Mouse (Mus musculus) hindbrain, postnatal 0 days (tissue): ENCODE results near the gene Rpl29. TPM values are rescaled to one million over a fixed set of nuclear protein-coding genes. Genes with fewer than 3 reads are reported as not detected.

Experiments used
- ATAC-seq: fragments of 200-750 bp; cut with Nextera tagmentation; 2 replicates; pipeline ENCODE4 v1.8.0; 2017; ENCODE audit warnings: mild to moderate bottlenecking, moderate TSS enrichment, moderate library complexity
- DNase-seq: peaks from one replicate; pipeline ENCODE4 v3.0.0-alpha.2; 2015; ENCODE audit warnings: low spot score
- H3K27ac ChIP-seq: fragments of 300-500 bp; sonication (generic); 2 replicates; pipeline ENCODE4 v1.5.1; 2014; ENCODE audit warnings: mild to moderate bottlenecking
- H3K27me3 ChIP-seq: fragments of 300-500 bp; sonication (generic); 2 replicates; pipeline ENCODE4 v1.6.1; 2014; ENCODE audit warnings: low read length, mixed read lengths; ENCODE audit not compliant: insufficient read depth
- H3K36me3 ChIP-seq: fragments of 300-500 bp; sonication (generic); 2 replicates; pipeline ENCODE4 v1.6.1; 2014; ENCODE audit warnings: low read length, mixed read lengths; ENCODE audit not compliant: insufficient read depth
- H3K4me1 ChIP-seq: fragments of 300-500 bp; sonication (generic); 2 replicates; pipeline ENCODE4 v1.6.1; 2014; ENCODE audit warnings: antibody characterized with exemption, low read length, mixed read lengths; ENCODE audit not compliant: insufficient read depth
- H3K4me2 ChIP-seq: fragments of 300-500 bp; sonication (generic); 2 replicates; pipeline ENCODE4 v1.6.1; 2014; ENCODE audit warnings: low read depth, mild to moderate bottlenecking, low read length, moderate library complexity, mixed read lengths
- H3K4me3 ChIP-seq: fragments of 300-500 bp; sonication (generic); 2 replicates; pipeline ENCODE4 v1.5.1; 2014; ENCODE audit warnings: low read length
- H3K9ac ChIP-seq: fragments of 300-500 bp; sonication (generic); replicated peaks from 2 replicates; pipeline ENCODE4 v1.6.1; 2014; ENCODE audit warnings: mild to moderate bottlenecking, low read length, moderate library complexity, mixed read lengths
- H3K9me3 ChIP-seq: fragments of 300-500 bp; sonication (generic); 2 replicates; pipeline ENCODE4 v1.6.1; 2016; ENCODE audit warnings: low read length, mixed read lengths
- CTCF ChIP-seq: IDR thresholded peaks from 2 replicates; pipeline ENCODE4 v1.5.1; 2016; ENCODE audit warnings: antibody characterized with exemption, control low read depth, low read depth
- WGBS: fragments of 180-500 bp; shearing (Covaris S2); extraction: QIAGEN DNeasy Blood & Tissue Kit; methylation state at CpG from one replicate; pipeline ENCODE4 v1.1.7; 2014; 5-methylcytosine and 5-hydroxymethylcytosine counted together
- polyA plus RNA-seq: library from polyadenylated mRNA; unstranded; fragments of >200 nt; fragmentation: Nextera tagmentation; extraction: Ambion mirVana; gene quantifications from 2 replicates; pipeline ENCODE4 v1.2.1, GENCODE M21; 2015
- total RNA-seq: library from RNA; depleted of rRNA; stranded (reverse); fragments of >200 nt; gene quantifications from 2 replicates; pipeline ENCODE4 v1.2.3, GENCODE M21; 2014; rRNA removed

The Rpl29 gene
- total RNA-seq (691 and 792 TPM in 2 replicates), polyA plus RNA-seq (689 and 691 TPM in 2 replicates)

DNA sequence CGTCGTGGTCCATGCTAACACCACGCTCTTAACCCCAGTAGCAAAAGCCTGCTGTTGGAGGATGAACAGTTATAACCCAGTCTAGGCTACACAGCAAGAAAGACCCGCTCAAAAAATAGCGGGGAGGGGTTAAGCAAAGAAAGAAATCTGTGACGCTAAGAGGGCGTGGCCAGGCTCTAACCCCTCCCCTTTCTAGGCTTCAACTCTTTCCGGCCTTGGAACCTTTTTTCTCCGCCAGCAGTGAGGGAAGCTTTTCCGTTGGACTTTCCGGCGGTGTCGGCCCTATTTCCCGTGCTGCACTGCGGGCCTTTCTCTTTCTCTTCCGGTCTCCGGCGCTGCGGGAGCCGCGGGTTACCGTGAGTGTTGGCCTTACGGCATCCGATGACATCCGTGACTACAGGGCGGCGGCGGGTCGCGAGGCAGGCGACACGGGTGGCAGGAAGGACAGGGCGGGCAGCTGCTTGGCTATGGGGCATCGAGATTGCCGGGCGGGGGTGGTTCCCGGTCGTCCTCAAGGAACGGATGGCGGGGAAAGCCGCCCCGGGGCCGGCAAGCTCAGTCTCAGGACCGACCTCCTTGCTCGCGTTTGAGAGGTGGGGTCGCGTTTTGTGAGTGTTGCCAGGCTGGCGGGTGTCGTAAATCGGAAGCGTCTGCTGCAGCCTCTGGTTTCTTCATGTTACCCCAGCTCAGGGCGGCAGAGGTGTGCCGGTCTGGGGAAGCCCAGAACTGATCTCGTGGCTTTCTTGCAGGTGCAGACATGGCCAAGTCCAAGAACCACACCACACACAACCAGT, at the start of gene Rpl29:
TSS of gene Rpl29 (plus strand) at position 234 of the 794 bp plus-strand sequence.
- peak within 1 kb of the TSS; percentile 87 for H3K9ac ChIP-seq
- H3K27me3 ChIP-seq, result no peaks in the 10 kb centered on the region
- H3K4me1 ChIP-seq, result peaks cover 7% of the 10 kb centered on the region; the same call in 1 of the 2 replicates
- H3K36me3 ChIP-seq, result peaks cover 13% of the 10 kb centered on the region
- no peak for TF ChIP-seq CTCF
- DNase-seq, result peak; percentile 97
- peak within 1 kb of the TSS; percentile 92 for H3K4me2 ChIP-seq
- WGBS, result 1% methylated on average over 55 of the region's 55 CpGs
- no peaks in the 10 kb centered on the region for H3K9me3 ChIP-seq
- peak within 1 kb of the TSS; percentile 96 for H3K27ac ChIP-seq
- peak; percentile 92 for ATAC-seq
- H3K4me3 ChIP-seq, result peak within 1 kb of the TSS; percentile 78

DNA sequence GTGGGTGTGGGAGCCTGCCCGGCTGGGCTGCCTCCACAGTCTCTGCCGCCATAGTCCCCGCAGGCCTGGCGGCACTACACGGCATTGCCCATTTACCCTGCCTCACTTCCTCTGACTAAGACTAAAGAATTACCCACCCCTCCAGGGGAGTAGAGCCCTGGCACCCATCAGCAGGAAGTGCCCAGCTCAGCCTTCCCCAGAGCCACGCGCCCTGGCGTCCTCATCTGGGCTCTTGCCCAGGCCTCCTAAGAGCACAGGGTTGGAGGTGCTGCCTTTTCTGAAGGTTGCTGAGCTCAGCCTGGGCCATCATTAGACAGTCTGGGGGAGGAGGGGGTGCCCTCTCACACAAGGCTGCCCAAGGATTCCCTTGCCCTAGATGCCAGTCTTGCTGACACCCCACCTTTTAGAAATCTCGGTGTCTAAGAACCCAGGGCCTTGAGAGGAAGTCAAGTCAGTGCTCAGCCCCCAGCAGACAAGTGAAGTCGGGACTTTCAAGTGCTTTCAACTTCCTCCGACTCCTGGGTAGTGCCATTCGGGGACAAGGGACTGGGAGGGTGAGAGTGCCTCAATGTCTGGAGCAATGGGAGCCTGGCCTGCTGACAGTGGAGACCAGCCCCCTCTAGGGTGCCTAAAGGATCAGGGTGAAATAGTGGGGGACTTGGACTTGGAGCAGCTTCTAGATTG, 42.9 kb upstream of the Rpl29 start:
- ATAC-seq (peak; percentile 18; the same call in 1 of the 2 replicates), DNase-seq (peak; percentile 38)
- 54% methylated on average over 12 of the region's 12 CpGs for WGBS
- peaks cover 17% of the 10 kb centered on the region for H3K4me1 ChIP-seq
- no peaks in the 10 kb centered on the region for H3K27me3 ChIP-seq
- no peak overlapping the region for H3K4me3 ChIP-seq
- 0 out of 2 replicates have a peak, but pooled peaks cover 3% of the 10 kb centered on the region for H3K9me3 ChIP-seq
- no peak overlapping the region for H3K27ac ChIP-seq
- no peak overlapping the region for H3K9ac ChIP-seq
- no peak for TF ChIP-seq CTCF
- H3K36me3 ChIP-seq, result no peaks in the 10 kb centered on the region
- no peak overlapping the region for H3K4me2 ChIP-seq

- H3K4me2 ChIP-seq, result no peak overlapping the region
- H3K9ac ChIP-seq, result no peak overlapping the region
- 65% methylated on average over 11 of the region's 11 CpGs for WGBS
- no peak for DNase-seq
- no peaks in the 10 kb centered on the region for H3K36me3 ChIP-seq
- 0 out of 2 replicates have a peak, but pooled peaks cover 3% of the 10 kb centered on the region for H3K9me3 ChIP-seq
- TF ChIP-seq CTCF, result no peak
- H3K27ac ChIP-seq, result no peak overlapping the region
- peaks cover 14% of the 10 kb centered on the region for H3K4me1 ChIP-seq
- no peak overlapping the region for H3K4me3 ChIP-seq
- H3K27me3 ChIP-seq, result no peaks in the 10 kb centered on the region
- no peak for ATAC-seq
These were observed 36.3 kb upstream of the Rpl29 start for GRCm38 (mm10) chr9:106392828-106393527.

DNA sequence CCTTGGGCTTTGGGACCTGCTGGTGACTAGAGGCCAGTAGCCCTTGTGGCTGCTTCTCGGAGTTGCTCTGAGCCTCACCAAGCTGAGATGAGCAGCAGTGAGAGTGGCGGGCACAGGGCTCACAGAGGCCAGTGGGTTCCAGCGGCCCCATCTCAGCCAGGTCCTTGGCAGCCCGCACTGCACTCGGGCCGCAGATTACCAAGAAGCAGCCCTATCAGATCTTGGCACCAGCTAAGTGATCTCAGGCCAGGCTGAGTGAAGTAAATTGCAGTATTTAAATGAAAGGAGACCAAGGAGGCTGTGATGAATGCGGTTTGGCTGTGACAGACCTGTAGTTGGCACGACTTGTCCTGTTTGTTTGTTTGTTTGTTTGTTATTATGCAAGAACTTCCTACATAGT, 35.7 kb upstream of the Rpl29 start:
- peak; percentile 17; the same call in 1 of the 2 replicates for ATAC-seq
- no peak overlapping the region for H3K4me2 ChIP-seq
- DNase-seq, result no peak

DNA sequence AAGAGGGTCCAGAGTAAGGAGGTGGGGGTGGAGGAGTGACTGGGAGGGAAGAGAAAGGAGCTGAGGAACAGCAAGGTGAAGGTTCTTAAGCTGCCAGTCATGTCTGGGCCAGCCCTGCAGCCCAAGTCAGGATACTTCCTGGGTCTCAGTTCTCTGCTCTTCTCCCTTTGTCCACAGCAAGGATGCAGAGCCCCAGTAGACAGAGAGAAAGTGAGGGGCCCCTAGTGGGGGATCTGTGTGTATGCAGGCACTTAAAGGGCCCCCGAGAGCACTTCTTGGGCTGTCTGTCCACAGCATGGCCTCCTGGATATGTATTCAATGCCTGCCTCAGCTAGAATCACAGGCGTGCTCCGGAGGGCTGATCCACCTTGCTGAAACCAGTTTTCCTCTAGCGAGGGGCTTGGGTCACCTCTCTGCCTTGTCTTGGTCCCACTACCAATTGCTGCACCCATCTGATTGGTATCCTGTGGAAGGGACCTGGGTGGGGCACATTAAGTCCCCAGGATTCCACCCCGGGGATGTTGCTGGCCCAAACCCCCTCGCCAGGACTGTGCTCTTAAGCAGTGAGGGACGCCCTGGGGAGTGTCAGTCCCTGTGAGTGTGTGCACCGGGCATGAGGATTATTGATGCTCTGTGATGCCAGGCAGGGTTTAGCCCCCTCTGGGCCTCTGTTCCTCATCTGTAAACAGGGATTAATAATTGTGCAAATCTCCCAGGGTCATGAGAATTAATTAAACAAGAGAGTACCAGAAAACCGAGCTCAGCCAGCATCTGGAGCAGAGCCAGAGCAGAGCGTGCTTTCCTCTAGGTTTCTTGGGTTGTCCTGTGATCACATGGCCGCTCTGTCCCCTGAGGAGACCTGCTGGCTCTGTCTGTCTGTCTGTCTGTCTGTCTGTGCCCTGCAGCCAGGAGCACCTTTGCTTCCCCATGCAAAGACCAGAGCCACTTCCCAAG, 34.3 kb upstream of the Rpl29 start:
- Histone ChIP-seq H3K9ac (no peak overlapping the region), H3K4me2 (no peak overlapping the region), H3K4me3 (no peak overlapping the region), H3K9me3 (no peaks in the 10 kb centered on the region), H3K36me3 (no peaks in the 10 kb centered on the region), H3K27ac (no peak overlapping the region), H3K27me3 (no peaks in the 10 kb centered on the region), H3K4me1 (peaks cover 14% of the 10 kb centered on the region)
- ATAC-seq (peak; percentile 66; the same call in 1 of the 2 replicates), DNase-seq (peak; percentile 63)
- TF ChIP-seq CTCF, result peak; percentile 60
- 28% methylated on average over 11 of the region's 11 CpGs for WGBS

More for the DNA sequence above, 35.7 kb upstream of the Rpl29 start:
- no peak overlapping the region for H3K9ac ChIP-seq
- no peaks in the 10 kb centered on the region for H3K36me3 ChIP-seq
- 46% methylated on average over 8 of the region's 8 CpGs for WGBS
- no peak overlapping the region for H3K4me3 ChIP-seq
- TF ChIP-seq CTCF, result no peak
- 0 out of 2 replicates have a peak, but pooled peaks cover 3% of the 10 kb centered on the region for H3K9me3 ChIP-seq
- H3K27me3 ChIP-seq, result no peaks in the 10 kb centered on the region
- H3K4me1 ChIP-seq, result peaks cover 14% of the 10 kb centered on the region
- H3K27ac ChIP-seq, result no peak overlapping the region

DNA sequence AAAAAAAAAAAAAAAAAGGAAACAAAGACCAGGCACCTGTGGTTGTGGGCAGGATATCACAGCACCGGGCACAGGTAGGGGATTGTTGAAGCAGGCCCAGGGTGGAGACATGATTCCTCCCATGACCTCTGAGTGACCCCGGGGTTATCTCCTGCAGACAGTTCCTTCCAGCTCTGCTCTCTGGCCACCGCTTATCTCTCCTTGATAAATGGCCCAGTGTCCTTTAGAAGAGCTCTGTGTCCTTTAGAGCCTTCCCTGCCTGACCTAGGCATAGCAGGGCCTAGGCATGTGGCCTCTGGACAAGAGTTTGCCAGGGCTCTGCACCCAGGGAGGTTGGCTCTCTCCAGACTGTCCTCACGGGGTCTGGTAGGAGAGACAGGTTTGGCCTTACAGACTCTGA, 31.5 kb upstream of the Rpl29 start:
- ATAC-seq, result no peak
- H3K4me1 ChIP-seq, result peaks cover 8% of the 10 kb centered on the region; the same call in 1 of the 2 replicates
- H3K27me3 ChIP-seq, result no peaks in the 10 kb centered on the region
- H3K27ac ChIP-seq, result no peak overlapping the region
- no peak overlapping the region for H3K4me3 ChIP-seq
- H3K36me3 ChIP-seq, result no peaks in the 10 kb centered on the region
- no peak for DNase-seq
- H3K9me3 ChIP-seq, result no peaks in the 10 kb centered on the region
- no peak overlapping the region for H3K9ac ChIP-seq
- no peak for TF ChIP-seq CTCF
- 91% methylated on average over 4 of the region's 4 CpGs for WGBS
- no peak overlapping the region for H3K4me2 ChIP-seq
